Mouse (Mus musculus): Measurements from ENCODE around the gene Aplp2. TPM values are rescaled to one million over a fixed set of nuclear protein-coding genes. Genes with fewer than 3 reads are reported as not detected.
A peak's percentile ranks its signal among the peaks of the same experiment; 100 is the strongest.

Aplp2 gene
- polyA plus RNA-seq, 1 experiment from 2014 or later, result 292 TPM

- Histone ChIP-seq H3K4me3 (no peak overlapping the region), H3K4me1 (peaks cover 33% of the 10 kb centered on the region), H3K9me3 (no peaks in the 10 kb centered on the region), H3K4me2 (peak overlapping the region; percentile 18), H3K9ac (0 out of 2 replicates have a peak overlapping the region, but pooled peaks have one; percentile 19), H3K27me3 (replicated peaks) (no peaks in the 10 kb centered on the region), H3K36me3 (no peaks in the 10 kb centered on the region), H3K27ac (replicated peaks) (peak overlapping the region; percentile 53; the same call in 1 of the 2 replicates)
- WGBS, result 38% methylated on average over 11 of the region's 11 CpGs
- ATAC-seq (ENCODE audit: extremely low read depth, insufficient number of reproducible peaks, low FRiP score, low TSS enrichment), result no peak
These were observed 91.6 kb downstream of the Aplp2 start for GRCm38 (mm10) chr9:31119882-31120532.

DNA sequence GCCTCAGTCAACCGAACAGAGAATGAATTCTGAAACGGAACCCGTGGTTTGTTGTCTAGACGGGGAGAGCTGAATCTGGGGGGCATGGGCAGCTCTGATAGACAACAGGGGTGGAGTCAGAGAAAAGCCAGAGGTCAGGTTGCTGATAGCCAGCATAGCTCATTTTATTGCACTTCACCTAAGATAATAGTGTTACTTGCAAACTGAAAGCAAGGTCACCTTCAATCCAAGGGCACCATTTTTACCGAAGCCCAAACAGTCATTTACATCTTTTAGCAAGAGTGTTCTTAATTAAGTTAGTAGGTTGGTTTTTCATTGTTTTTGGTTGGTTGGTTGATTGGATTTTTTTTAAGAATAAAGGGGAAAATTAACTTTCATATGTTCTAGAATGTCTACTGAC lies 92.2 kb downstream of the Aplp2 start:
- ATAC-seq (ENCODE audit: extremely low read depth, insufficient number of reproducible peaks, low FRiP score, low TSS enrichment), result no peak
- H3K9ac ChIP-seq, result no peak overlapping the region
- no peak overlapping the region for H3K4me3 ChIP-seq
- no peaks in the 10 kb centered on the region for H3K36me3 ChIP-seq
- 41% methylated on average over 5 of the region's 5 CpGs for WGBS
- no peaks in the 10 kb centered on the region for H3K9me3 ChIP-seq
- no peaks in the 10 kb centered on the region for H3K27me3 ChIP-seq (replicated peaks)
- H3K27ac ChIP-seq (replicated peaks), result no peak overlapping the region
- H3K4me1 ChIP-seq, result peaks cover 33% of the 10 kb centered on the region
- 0 out of 2 replicates have a peak overlapping the region, but pooled peaks have one; percentile 7 for H3K4me2 ChIP-seq

DNA sequence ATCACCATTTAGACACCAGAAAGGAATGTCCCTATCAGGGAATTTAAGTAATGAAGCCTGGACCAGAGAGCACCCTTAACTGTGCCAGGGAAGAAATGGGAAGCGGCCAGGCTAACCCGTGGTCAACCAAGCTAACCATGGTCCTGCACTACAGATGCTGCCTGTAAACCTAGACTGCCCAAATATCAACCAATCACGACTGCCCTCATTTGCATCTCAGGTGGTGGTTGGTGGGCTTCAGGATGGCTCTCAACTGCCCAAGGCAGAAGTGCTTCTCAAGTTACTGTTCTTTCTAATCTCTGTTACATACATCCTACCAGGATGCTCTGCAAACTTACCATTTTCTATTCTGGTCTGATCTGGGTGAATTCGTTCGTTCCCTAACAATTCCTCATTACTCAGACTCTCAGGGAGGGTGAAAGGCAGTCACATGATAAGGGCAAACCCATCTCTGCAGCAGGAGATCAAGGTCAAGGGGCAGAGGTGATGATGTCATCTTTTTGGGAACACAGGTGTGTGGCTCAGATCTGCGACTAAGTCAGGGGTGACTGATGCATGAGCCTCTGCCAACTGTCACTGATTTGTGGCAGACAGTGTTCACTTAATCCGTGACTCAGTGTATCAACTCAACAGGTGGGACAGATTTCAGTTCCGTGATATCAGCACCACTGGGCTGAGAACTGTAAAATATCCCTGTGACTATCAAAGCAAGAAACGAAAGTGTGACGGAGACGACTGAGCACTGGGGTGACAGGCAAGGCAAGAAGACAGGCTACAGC lies 92.9 kb downstream of the Aplp2 start:
- peak; percentile 51; the same call in 1 of the 2 replicates for ATAC-seq (ENCODE audit: extremely low read depth, insufficient number of reproducible peaks, low FRiP score, low TSS enrichment)
- 0 out of 2 replicates have a peak overlapping the region, but pooled peaks have one; percentile 42 for H3K27ac ChIP-seq (replicated peaks)
- 27% methylated on average over 11 of the region's 11 CpGs for WGBS
- H3K36me3 ChIP-seq, result no peaks in the 10 kb centered on the region
- no peak overlapping the region for H3K4me3 ChIP-seq
- H3K4me1 ChIP-seq, result peaks cover 33% of the 10 kb centered on the region
- no peaks in the 10 kb centered on the region for H3K27me3 ChIP-seq (replicated peaks)
- H3K9ac ChIP-seq, result no peak overlapping the region
- H3K9me3 ChIP-seq, result no peaks in the 10 kb centered on the region
- 0 out of 2 replicates have a peak overlapping the region, but pooled peaks have one; percentile 7 for H3K4me2 ChIP-seq

DNA sequence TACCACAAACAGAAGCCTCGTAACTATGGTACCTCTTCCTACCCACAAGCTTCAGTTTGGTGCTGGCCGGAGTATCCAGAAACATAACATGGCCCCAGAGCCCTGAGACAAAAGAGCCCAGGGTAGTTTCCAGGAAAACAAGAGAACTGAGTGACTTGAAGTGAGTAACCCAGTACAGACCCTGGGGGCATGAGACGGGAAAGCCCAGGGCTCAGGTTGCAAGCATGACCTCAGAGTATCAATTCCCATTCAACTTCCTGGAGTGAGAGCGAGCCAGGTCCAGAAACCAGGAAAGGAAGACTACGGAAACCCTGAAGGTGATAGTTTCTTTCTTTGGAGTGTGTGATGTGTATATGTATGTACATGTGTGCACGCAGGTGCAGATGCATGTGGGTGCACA lies 94.1 kb downstream of the Aplp2 start:
- no peak overlapping the region for H3K4me3 ChIP-seq
- no peak overlapping the region for H3K27ac ChIP-seq (replicated peaks)
- no peak for ATAC-seq (ENCODE audit: extremely low read depth, insufficient number of reproducible peaks, low FRiP score, low TSS enrichment)
- no peak overlapping the region for H3K4me2 ChIP-seq
- H3K4me1 ChIP-seq, result peaks cover 33% of the 10 kb centered on the region
- no peaks in the 10 kb centered on the region for H3K27me3 ChIP-seq (replicated peaks)
- 78% methylated on average over 6 of the region's 6 CpGs for WGBS
- H3K36me3 ChIP-seq, result no peaks in the 10 kb centered on the region
- no peaks in the 10 kb centered on the region for H3K9me3 ChIP-seq
- no peak overlapping the region for H3K9ac ChIP-seq

- H3K9me3 ChIP-seq, result no peaks in the 10 kb centered on the region
- no peak overlapping the region for H3K9ac ChIP-seq
- WGBS, result 82% methylated on average over 11 of the region's 11 CpGs
- ATAC-seq (ENCODE audit: extremely low read depth, insufficient number of reproducible peaks, low FRiP score, low TSS enrichment), result no peak
- H3K27ac ChIP-seq (replicated peaks), result no peak overlapping the region
- H3K4me1 ChIP-seq, result peaks cover 33% of the 10 kb centered on the region
- no peak overlapping the region for H3K4me2 ChIP-seq
- no peak overlapping the region for H3K4me3 ChIP-seq
- no peaks in the 10 kb centered on the region for H3K36me3 ChIP-seq
- no peaks in the 10 kb centered on the region for H3K27me3 ChIP-seq (replicated peaks)
These were observed 94.5 kb downstream of the Aplp2 start for GRCm38 (mm10) chr9:31117088-31117487.

- no peaks in the 10 kb centered on the region for H3K36me3 ChIP-seq
- H3K4me3 ChIP-seq, result no peak overlapping the region
- no peaks in the 10 kb centered on the region for H3K27me3 ChIP-seq (replicated peaks)
- H3K9me3 ChIP-seq, result no peaks in the 10 kb centered on the region
- no peak for ATAC-seq (ENCODE audit: extremely low read depth, insufficient number of reproducible peaks, low FRiP score, low TSS enrichment)
- no peak overlapping the region for H3K4me2 ChIP-seq
- no peak overlapping the region for H3K9ac ChIP-seq
- peaks cover 25% of the 10 kb centered on the region for H3K4me1 ChIP-seq
- H3K27ac ChIP-seq (replicated peaks), result no peak overlapping the region
These were observed 96.0 kb downstream of the Aplp2 start for GRCm38 (mm10) chr9:31115586-31115985.

GRCm38 (mm10) chr9:31108464-31108863 lies 103.2 kb downstream of the Aplp2 start:
- no peak for ATAC-seq (ENCODE audit: extremely low read depth, insufficient number of reproducible peaks, low FRiP score, low TSS enrichment)
- Histone ChIP-seq H3K36me3 (no peaks in the 10 kb centered on the region), H3K27ac (replicated peaks) (no peak overlapping the region), H3K4me3 (no peak overlapping the region), H3K27me3 (replicated peaks) (peaks cover 9% of the 10 kb centered on the region), H3K9ac (no peak overlapping the region), H3K4me2 (no peak overlapping the region), H3K9me3 (no peaks in the 10 kb centered on the region), H3K4me1 (no peaks in the 10 kb centered on the region)
- WGBS, result 87% methylated on average over 8 of the region's 8 CpGs

Other genes with a start within 250 kb of the Aplp2 start
- gene Zbtb44, start 181.2 kb downstream of the Aplp2 start, polyA plus RNA-seq (2015; fragmentation: Nextera tagmentation; extraction: Ambion mirVana), result 5.3 and 6.7 TPM in 2 replicates
- 2.5 and 2.9 TPM in 2 replicates for gene St14, start 80.0 kb downstream of the Aplp2 start, polyA plus RNA-seq (2015; fragmentation: Nextera tagmentation; extraction: Ambion mirVana)
- gene Prdm10, start 68.7 kb upstream of the Aplp2 start, polyA plus RNA-seq (2015; fragmentation: Nextera tagmentation; extraction: Ambion mirVana), result 3.6 and 4.1 TPM in 2 replicates
- 12.3 and 13.6 TPM in 2 replicates for gene Nfrkb, start 174.4 kb upstream of the Aplp2 start, polyA plus RNA-seq (2015; fragmentation: Nextera tagmentation; extraction: Ambion mirVana)

Measured in heart, embryonic 13.5 days (tissue).